In genomic region chr17:5941230-5942043, GRCm38 (mm10) we compare ENCODE assay signal across 8 mouse cellular contexts. TPM values are rescaled to one million over a fixed set of nuclear protein-coding genes. Genes with fewer than 3 reads are reported as not detected.
A peak's percentile ranks its signal among the peaks of the same experiment; 100 is the strongest.
DNase-seq lines count a peak whose midpoint lies in the region; ATAC-seq and TF ChIP-seq lines count a peak whose summit lies in the region.

Gene Synj2, plus strand, starts transcription at chr17:5941280.

- peaks cover 41% of the 10 kb centered on the region for H3K27me3 ChIP-seq in forebrain, embryonic 13.5 days
- H3K27me3 ChIP-seq in lung, embryonic 15.5 days: peaks cover 11% of the 10 kb centered on the region; the same call in 1 of the 2 replicates

- WGBS in bone marrow, adult 2 months: under 1% methylated on average over 49 of the region's 52 CpGs
- WGBS in forebrain, embryonic 13.5 days: under 1% methylated on average over 37 of the region's 52 CpGs
- 1% methylated on average over 49 of the region's 52 CpGs for WGBS in lung, embryonic 15.5 days
- WGBS in olfactory bulb, adult 2 months: 2% methylated on average over 48 of the region's 52 CpGs

- H3K27ac ChIP-seq in ES-E14 (ENCODE audit: insufficient read depth, low read depth, low read length, poor library complexity, severe bottlenecking): no peak within 1 kb of the TSS
- H3K27ac ChIP-seq in bone marrow, adult 2 months (ENCODE audit: control insufficient read depth, insufficient read depth, low read depth, low read length, poor library complexity): peak within 1 kb of the TSS; percentile 10; the same call in 1 of the 2 replicates
- no peak within 1 kb of the TSS for H3K27ac ChIP-seq in forebrain, embryonic 13.5 days
- peak within 1 kb of the TSS; percentile 84 for H3K27ac ChIP-seq in layer of hippocampus, adult 2 months
- peak within 1 kb of the TSS; percentile 72 for H3K27ac ChIP-seq in lung, embryonic 15.5 days
- no peak within 1 kb of the TSS for H3K27ac ChIP-seq in olfactory bulb, adult 2 months (ENCODE audit: insufficient read depth, low read depth, low read length)

- peak within 1 kb of the TSS; percentile 80 for H3K4me2 ChIP-seq in forebrain, embryonic 13.5 days
- peak within 1 kb of the TSS; percentile 92 for H3K4me2 ChIP-seq in lung, embryonic 15.5 days

- no peaks in the 10 kb centered on the region for H3K36me3 ChIP-seq in ES-E14 (ENCODE audit: control insufficient read depth, insufficient read depth, low read length, poor library complexity, severe bottlenecking)
- no peaks in the 10 kb centered on the region for H3K36me3 ChIP-seq in forebrain, embryonic 13.5 days (ENCODE audit: poor library complexity, severe bottlenecking)
- no peaks in the 10 kb centered on the region for H3K36me3 ChIP-seq in lung, embryonic 15.5 days

- TF ChIP-seq CTCF in bone marrow, adult 2 months (IDR thresholded peaks at IDR 0.05; ENCODE audit: control insufficient read depth, insufficient read depth, low read length): no peak
- no peak for TF ChIP-seq CTCF in layer of hippocampus, adult 2 months (conservative IDR thresholded peaks at IDR 0.05)
- no peak for TF ChIP-seq CTCF in olfactory bulb, adult 2 months (IDR thresholded peaks at IDR 0.05; ENCODE audit: insufficient read depth, low read depth, low read length)

- intact Hi-C loops in heart, postnatal 25 days (cut with DNase I): loop anchor here (1.0 to 2.0 kb wide), 2 partner anchors 41 to 78 kb away; no protein-coding TSS in a partner anchor

- H3K4me3 ChIP-seq in ES-E14 (ENCODE audit: insufficient read depth in 1 of 2, low read depth in 1 of 2, low read length in 2 of 2, poor library complexity in 1 of 2, severe bottlenecking in 1 of 2): peak within 1 kb of the TSS; percentile 69 to 92
- peak within 1 kb of the TSS; percentile 80 for H3K4me3 ChIP-seq in bone marrow, adult 2 months (replicated peaks; ENCODE audit: control insufficient read depth, low read depth, low read length)
- peak within 1 kb of the TSS; percentile 54 for H3K4me3 ChIP-seq in forebrain, embryonic 13.5 days
- peak within 1 kb of the TSS; percentile 65 for H3K4me3 ChIP-seq in layer of hippocampus, adult 2 months
- peak within 1 kb of the TSS; percentile 74 for H3K4me3 ChIP-seq in lung, embryonic 15.5 days
- H3K4me3 ChIP-seq in olfactory bulb, adult 2 months (ENCODE audit: insufficient read depth, low read depth, low read length): peak within 1 kb of the TSS; percentile 70

- in situ Hi-C loops in ES-E14 (cut with MboI; ENCODE audit: low sequenced_read_pairs in 2 of 2, unreplicated experiment in 2 of 2): no loop called here

- no peak for DNase-seq in ES-E14 (ENCODE audit: low read depth, low spot score)
- peak; percentile 30 for DNase-seq in heart, postnatal 25 days (ENCODE audit: low spot score)
- no peak for DNase-seq in layer of hippocampus, adult 2 months (ENCODE audit: low spot score in 2 of 2)
- DNase-seq in urinary bladder, postnatal 36 days (ENCODE audit: low spot score in 2 of 2): peak; percentile 56 to 73

- peaks cover 0 to 7% of the 10 kb centered on the region in 2 experiments; a peak in 1 of 4 replicates for H3K4me1 ChIP-seq in ES-E14 (ENCODE audit: control insufficient read depth in 2 of 2, insufficient read depth in 2 of 2, low read length in 2 of 2, poor library complexity in 1 of 2)
- peaks cover 2% of the 10 kb centered on the region; the same call in 1 of the 2 replicates for H3K4me1 ChIP-seq in bone marrow, adult 2 months (ENCODE audit: control insufficient read depth, insufficient read depth, low read length)
- peaks cover 9% of the 10 kb centered on the region; the same call in 1 of the 2 replicates for H3K4me1 ChIP-seq in forebrain, embryonic 13.5 days
- peaks cover 12% of the 10 kb centered on the region for H3K4me1 ChIP-seq in lung, embryonic 15.5 days
- peaks cover 9% of the 10 kb centered on the region; the same call in 1 of the 2 replicates for H3K4me1 ChIP-seq in olfactory bulb, adult 2 months (ENCODE audit: control insufficient read depth, insufficient read depth, low read length)

- peak; percentile 86 for ATAC-seq in forebrain, embryonic 13.5 days
- ATAC-seq in lung, embryonic 15.5 days (ENCODE audit: borderline replicate concordance, extremely low read depth, low FRiP score, low TSS enrichment): peak; percentile 85

- H3K9me3 ChIP-seq in ES-E14 (ENCODE audit: control insufficient read depth, insufficient read depth, low read depth, low read length): no peaks in the 10 kb centered on the region
- H3K9me3 ChIP-seq in forebrain, embryonic 13.5 days (replicated peaks): no peaks in the 10 kb centered on the region
- no peaks in the 10 kb centered on the region for H3K9me3 ChIP-seq in lung, embryonic 15.5 days

- TF ChIP-seq POLR2A in bone marrow, adult 2 months (IDR thresholded peaks at IDR 0.05; ENCODE audit: borderline replicate concordance, control insufficient read depth, low read depth, low read length): no peak
- no peak for TF ChIP-seq POLR2A in olfactory bulb, adult 2 months (IDR thresholded peaks at IDR 0.05; ENCODE audit: insufficient read depth, low read depth, low read length)

- H3K9ac ChIP-seq in ES-E14 (ENCODE audit: insufficient read depth, low read depth, low read length, poor library complexity, severe bottlenecking): peak within 1 kb of the TSS; percentile 71
- peak within 1 kb of the TSS; percentile 60 for H3K9ac ChIP-seq in forebrain, embryonic 13.5 days
- H3K9ac ChIP-seq in lung, embryonic 15.5 days: peak within 1 kb of the TSS; percentile 73

TF ChIP-seq in ES-E14, 5 proteins besides CTCF, POLR2A, EP300 and RAD21:
- TF ChIP-seq ZNF384 (IDR thresholded peaks at IDR 0.05; ENCODE audit: low read depth, low read length) (no peak), CHD2 (IDR thresholded peaks at IDR 0.05; ENCODE audit: low read depth, low read length) (no peak), ZC3H11A (IDR thresholded peaks at IDR 0.05; ENCODE audit: borderline replicate concordance, low read depth, low read length) (no peak), MAFK (IDR thresholded peaks at IDR 0.05; ENCODE audit: insufficient read depth, low read depth, low read length) (no peak), HCFC1 (IDR thresholded peaks at IDR 0.05; ENCODE audit: borderline replicate concordance, insufficient read depth, low read length) (no peak)

RNA-seq across cellular contexts. Expression of gene Synj2, which starts in this region (rescaled TPM):
- 6.1 and 8.8 TPM in 2 replicates for total RNA-seq in ES-E14 (2012; rRNA removed)
- 0.92 and 3.1 TPM in 2 replicates for polyA plus RNA-seq in bone marrow, adult 2 months (2011; ENCODE audit: insufficient read depth, insufficient read length, low replicate concordance, missing spikeins)
- polyA plus RNA-seq in forebrain, embryonic 13.5 days (2015; fragmentation: Nextera tagmentation; extraction: Ambion mirVana): 0.34 and 0.46 TPM in 2 replicates
- 10 to 100 TPM; 41.6 to 48.5 TPM for total RNA-seq in heart, postnatal 25 days (2021)
- total RNA-seq in layer of hippocampus, adult 2 months (2021): 10 to 100 TPM; 54.1 to 62.2 TPM
- 3.3 and 3.4 TPM in 2 replicates for polyA plus RNA-seq in lung, embryonic 15.5 days (2015; fragmentation: Nextera tagmentation; extraction: Ambion mirVana)
- not detected in 2 replicates for polyA plus RNA-seq in olfactory bulb, adult 2 months (2012; ENCODE audit: insufficient read depth, insufficient read length, low replicate concordance, missing spikeins)

Comparison
In these comparisons a context has a peak if more than half of its experiments do, and no peak if none do; other contexts are left out.
1. Peak in ATAC-seq, H3K4me3 ChIP-seq, H3K9ac ChIP-seq and H3K4me2 ChIP-seq in forebrain, embryonic 13.5 days; RNA of the gene not detected or under 1 TPM.
2. DNase-seq: peak in heart, postnatal 25 days (single experiment) and urinary bladder, postnatal 36 days (2 of 2); none in ES-E14 (single experiment) and layer of hippocampus, adult 2 months (0 of 2).
3. H3K27ac ChIP-seq: peak in bone marrow, adult 2 months (single experiment), layer of hippocampus, adult 2 months (single experiment) and lung, embryonic 15.5 days (single experiment); none in ES-E14 (single experiment), forebrain, embryonic 13.5 days (single experiment) and olfactory bulb, adult 2 months (single experiment).
4. Peak in every context shown above with its lines, with median percentiles within 50 percentile points of each other: H3K4me3 ChIP-seq and H3K9ac ChIP-seq.